Mouse (Mus musculus) stomach, embryonic 14.5 days (tissue): ENCODE measurements around the gene Ppm1a. TPM values are rescaled to one million over a fixed set of nuclear protein-coding genes. Genes with fewer than 3 reads are reported as not detected.
A peak's percentile ranks its signal among the peaks of the same experiment; 100 is the strongest.

ENCODE experiments used
- ATAC-seq: fragments of 200-750 bp; cut with Nextera tagmentation; 2 replicates; pipeline ENCODE4 v1.8.0; 2017; ENCODE audit warnings: low read depth, moderate TSS enrichment; ENCODE audit not compliant: insufficient number of reproducible peaks, insufficient read depth, low FRiP score
- H3K27ac ChIP-seq: fragments of 300-500 bp; sonication (generic); 2 replicates; pipeline ENCODE4 v1.5.1; 2014; ENCODE audit warnings: mild to moderate bottlenecking, low read length, moderate library complexity, mixed read lengths
- H3K27me3 ChIP-seq: fragments of 300-500 bp; sonication (generic); 2 replicates; pipeline ENCODE4 v1.6.1; 2014; ENCODE audit warnings: low read length, control low read depth, mixed read lengths; ENCODE audit not compliant: control insufficient read depth, insufficient read depth
- H3K36me3 ChIP-seq: fragments of 300-500 bp; sonication (generic); 2 replicates; pipeline ENCODE4 v1.6.1; 2014; ENCODE audit warnings: mild to moderate bottlenecking, control low read depth, low read length, moderate library complexity, mixed read lengths; ENCODE audit not compliant: control insufficient read depth, insufficient read depth
- H3K4me1 ChIP-seq: fragments of 300-500 bp; sonication (generic); 2 replicates; pipeline ENCODE4 v1.6.1; 2014; ENCODE audit warnings: low read length, control low read depth, mixed read lengths; ENCODE audit not compliant: control insufficient read depth, insufficient read depth
- H3K4me2 ChIP-seq: fragments of 300-500 bp; sonication (generic); replicated peaks from 2 replicates; pipeline ENCODE4 v1.6.1; 2014; ENCODE audit warnings: low read depth, low read length, control low read depth
- H3K4me3 ChIP-seq: fragments of 300-500 bp; sonication (generic); 2 replicates; pipeline ENCODE4 v1.5.1; 2014; ENCODE audit warnings: low read depth, low read length, control low read depth
- H3K9ac ChIP-seq: fragments of 300-500 bp; sonication (generic); replicated peaks from 2 replicates; pipeline ENCODE4 v1.6.1; 2014; ENCODE audit warnings: low read depth, mild to moderate bottlenecking, control low read depth, low read length, moderate library complexity, mixed read lengths
- H3K9me3 ChIP-seq: fragments of 300-500 bp; sonication (generic); 2 replicates; pipeline ENCODE4 v1.6.1; 2016; ENCODE audit warnings: low read depth, low read length, control low read depth; ENCODE audit not compliant: control insufficient read depth
- WGBS: fragments of 180-500 bp; shearing (Covaris S2); extraction: QIAGEN DNeasy Blood & Tissue Kit; methylation state at CpG from one replicate; pipeline ENCODE4 v1.1.7; 2014; 5-methylcytosine and 5-hydroxymethylcytosine counted together
- polyA plus RNA-seq: library from polyadenylated mRNA; unstranded; fragments of >200 nt; fragmentation: Nextera tagmentation; extraction: Ambion mirVana; gene quantifications from 2 replicates; pipeline ENCODE4 v1.2.1, GENCODE M21; 2014

The Ppm1a gene
- polyA plus RNA-seq, 1 experiment from 2014 or later: 52.4 TPM

DNA sequence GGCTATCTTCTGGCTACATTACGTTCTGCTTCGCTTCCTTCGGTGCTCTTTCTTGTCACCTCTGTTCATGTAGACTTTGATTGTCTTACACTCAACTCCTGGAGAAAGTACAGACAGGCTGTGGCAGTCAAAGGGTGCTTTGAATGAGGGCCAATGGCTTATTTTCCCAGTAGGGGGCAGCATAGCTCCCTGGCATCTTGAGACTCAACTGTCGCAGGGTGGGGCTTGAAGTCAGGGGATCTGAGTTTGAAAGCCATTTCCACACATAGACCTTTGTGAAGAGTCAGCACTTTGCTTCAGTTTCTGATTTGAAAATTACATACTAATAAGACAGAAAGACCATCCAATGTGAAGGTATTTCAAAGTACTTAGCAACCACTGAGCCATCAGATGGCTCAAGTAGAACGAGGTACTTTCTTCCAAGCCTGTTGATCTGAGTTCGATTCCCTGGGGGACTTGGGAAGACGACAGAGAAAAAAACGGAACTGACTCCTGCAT is 78.3 kb downstream of the Ppm1a start:
- Histone ChIP-seq H3K9ac (no peak overlapping the region), H3K4me3 (no peak overlapping the region), H3K4me1 (0 out of 2 replicates have a peak, but pooled peaks cover 5% of the 10 kb centered on the region), H3K36me3 (no peaks in the 10 kb centered on the region), H3K4me2 (no peak overlapping the region), H3K27me3 (peaks cover 4% of the 10 kb centered on the region; the same call in 1 of the 2 replicates), H3K27ac (no peak overlapping the region), H3K9me3 (no peaks in the 10 kb centered on the region)
- ATAC-seq: no peak
- 76% methylated on average over 8 of the region's 8 CpGs for WGBS

DNA sequence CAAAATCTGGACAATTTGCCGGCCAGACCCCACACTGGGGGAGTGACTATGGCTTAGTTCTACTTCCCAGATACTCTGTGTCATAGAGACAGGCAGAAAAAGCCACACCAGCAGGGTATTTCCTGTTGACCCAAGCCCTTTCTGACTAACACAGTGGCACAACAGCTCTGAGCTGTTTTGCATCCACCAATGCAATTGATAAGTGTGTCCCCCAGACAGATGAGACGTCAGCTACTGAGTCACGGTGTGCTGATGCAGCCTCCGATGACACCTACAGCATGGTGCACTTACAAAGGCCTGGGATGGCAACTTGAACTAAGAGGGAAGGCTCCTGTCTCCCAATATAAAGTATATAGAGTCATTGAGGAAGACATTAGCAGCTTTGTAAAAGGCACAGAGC is 80.0 kb downstream of the Ppm1a start:
- Histone ChIP-seq H3K9me3 (no peaks in the 10 kb centered on the region), H3K9ac (no peak overlapping the region), H3K4me3 (no peak overlapping the region), H3K27me3 (no peaks in the 10 kb centered on the region), H3K4me2 (no peak overlapping the region), H3K4me1 (no peaks in the 10 kb centered on the region), H3K27ac (no peak overlapping the region), H3K36me3 (no peaks in the 10 kb centered on the region)
- 76% methylated on average over 4 of the region's 4 CpGs for WGBS
- no peak for ATAC-seq

DNA sequence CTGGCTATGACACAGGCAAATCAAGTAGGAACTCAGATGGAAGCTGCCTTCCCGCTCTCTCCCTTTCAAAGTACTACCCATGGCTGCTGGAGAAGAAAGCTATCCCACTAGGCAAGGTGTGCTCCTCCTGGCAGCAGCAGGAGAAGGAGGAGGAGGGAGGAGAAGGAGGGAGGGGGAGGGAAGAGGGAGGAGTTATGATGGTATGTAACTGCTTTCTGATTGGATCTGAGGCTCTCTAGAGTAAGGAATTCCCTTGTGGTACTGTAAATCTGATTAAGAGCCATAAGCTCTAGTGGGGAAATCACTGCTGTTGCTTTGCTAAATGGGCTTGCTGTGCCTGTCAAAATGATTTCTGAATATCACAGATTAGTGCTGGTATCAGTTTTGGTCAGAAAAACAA is 84.2 kb downstream of the Ppm1a start:
- H3K4me1 ChIP-seq: 0 out of 2 replicates have a peak, but pooled peaks cover 4% of the 10 kb centered on the region
- no peak overlapping the region for H3K4me3 ChIP-seq
- H3K4me2 ChIP-seq: no peak overlapping the region
- no peak overlapping the region for H3K27ac ChIP-seq
- H3K9ac ChIP-seq: no peak overlapping the region
- no peaks in the 10 kb centered on the region for H3K36me3 ChIP-seq
- 83% methylated on average over 1 of the region's 1 CpGs for WGBS
- no peak for ATAC-seq
- no peaks in the 10 kb centered on the region for H3K9me3 ChIP-seq
- no peaks in the 10 kb centered on the region; the same call in 1 of the 2 replicates for H3K27me3 ChIP-seq

DNA sequence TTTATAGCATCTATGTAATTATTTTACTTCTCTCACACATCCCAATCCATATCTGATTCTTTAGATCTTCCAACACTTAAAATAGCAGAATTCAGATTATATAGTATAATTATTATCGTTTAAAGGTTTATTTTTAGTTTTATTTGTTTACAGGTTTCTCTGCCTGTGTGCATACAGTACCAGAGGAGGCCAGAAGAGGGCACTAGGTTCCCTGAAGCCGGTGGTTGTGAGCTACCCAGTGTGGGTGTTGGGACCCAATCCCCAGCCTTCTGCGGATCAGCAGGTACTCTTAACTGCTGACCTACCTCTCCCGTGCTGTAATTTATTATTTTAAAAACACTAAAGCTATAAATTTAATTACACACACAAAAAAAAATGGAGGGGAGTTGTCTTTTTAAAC is 85.9 kb downstream of the Ppm1a start:
- Histone ChIP-seq H3K4me3 (no peak overlapping the region), H3K4me2 (no peak overlapping the region), H3K9me3 (no peaks in the 10 kb centered on the region), H3K27me3 (peaks cover 4% of the 10 kb centered on the region; the same call in 1 of the 2 replicates), H3K27ac (no peak overlapping the region), H3K9ac (no peak overlapping the region), H3K36me3 (no peaks in the 10 kb centered on the region), H3K4me1 (0 out of 2 replicates have a peak, but pooled peaks cover 4% of the 10 kb centered on the region)
- ATAC-seq: no peak
- WGBS: 87% methylated on average over 4 of the region's 4 CpGs

DNA sequence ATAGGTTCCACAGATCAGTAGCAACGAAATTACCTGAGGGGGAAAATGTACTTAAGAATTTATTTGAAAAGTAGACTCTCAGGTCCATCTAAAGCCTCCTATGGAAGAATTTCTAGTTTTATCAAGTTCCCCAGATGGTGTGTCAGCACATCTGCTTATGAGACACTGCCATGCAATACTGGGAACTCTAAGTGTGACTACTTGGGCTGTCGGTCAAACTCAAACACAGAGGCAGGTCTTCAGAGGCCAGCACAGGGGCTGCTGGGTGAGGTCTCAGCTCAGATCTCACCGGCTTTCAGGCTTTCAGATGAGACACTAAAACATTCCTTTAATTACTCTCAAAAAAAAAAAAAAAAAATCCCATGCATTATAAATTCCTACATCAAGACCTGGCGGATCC is 86.3 kb downstream of the Ppm1a start:
- Histone ChIP-seq H3K27ac (no peak overlapping the region), H3K36me3 (no peaks in the 10 kb centered on the region), H3K4me3 (no peak overlapping the region), H3K4me2 (peak overlapping the region; percentile 28; the same call in 1 of the 2 replicates), H3K9ac (no peak overlapping the region), H3K4me1 (0 out of 2 replicates have a peak, but pooled peaks cover 4% of the 10 kb centered on the region), H3K9me3 (no peaks in the 10 kb centered on the region), H3K27me3 (peaks cover 4% of the 10 kb centered on the region; the same call in 1 of the 2 replicates)
- no peak for ATAC-seq
- 74% methylated on average over 4 of the region's 4 CpGs for WGBS

DNA sequence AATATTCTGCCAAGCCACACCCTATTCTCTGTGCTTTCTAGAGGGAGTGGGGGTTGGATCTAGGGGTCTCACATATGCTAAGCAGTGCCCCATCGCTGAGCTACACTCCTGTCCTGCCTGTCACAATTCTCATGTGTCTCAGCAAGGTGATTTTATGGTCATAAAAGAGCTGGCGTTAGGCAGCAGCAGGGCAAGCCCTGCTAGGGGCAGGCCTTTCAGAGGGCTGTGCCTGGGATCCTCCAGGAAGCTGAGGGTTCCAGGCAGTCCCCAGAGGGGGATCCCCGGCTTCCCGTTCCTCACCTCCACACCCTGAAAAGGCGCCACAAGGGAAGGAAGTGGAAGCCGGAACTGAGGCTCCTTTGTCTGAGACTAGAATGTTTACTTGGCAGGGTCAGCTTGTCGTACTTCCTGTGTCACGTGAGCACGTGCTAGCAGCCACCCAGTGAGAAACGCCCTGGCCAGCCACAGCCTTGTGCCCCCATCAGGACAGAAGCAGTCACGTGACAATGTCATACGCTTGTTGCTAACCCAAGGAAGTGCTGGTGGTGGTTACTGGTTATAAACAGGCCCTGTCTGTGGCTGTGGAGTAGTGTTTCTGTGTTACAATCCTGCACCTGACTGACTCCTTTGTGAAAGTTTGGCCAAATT is 86.8 kb downstream of the Ppm1a start:
- WGBS: 20% methylated on average over 12 of the region's 12 CpGs
- H3K27me3 ChIP-seq: peaks cover 4% of the 10 kb centered on the region; the same call in 1 of the 2 replicates
- H3K9me3 ChIP-seq: no peaks in the 10 kb centered on the region
- 0 out of 2 replicates have a peak, but pooled peaks cover 4% of the 10 kb centered on the region for H3K4me1 ChIP-seq
- H3K4me3 ChIP-seq: no peak overlapping the region
- H3K9ac ChIP-seq: no peak overlapping the region
- peak; percentile 83 for ATAC-seq
- H3K36me3 ChIP-seq: no peaks in the 10 kb centered on the region
- H3K27ac ChIP-seq: no peak overlapping the region
- H3K4me2 ChIP-seq: peak overlapping the region; percentile 28; the same call in 1 of the 2 replicates

DNA sequence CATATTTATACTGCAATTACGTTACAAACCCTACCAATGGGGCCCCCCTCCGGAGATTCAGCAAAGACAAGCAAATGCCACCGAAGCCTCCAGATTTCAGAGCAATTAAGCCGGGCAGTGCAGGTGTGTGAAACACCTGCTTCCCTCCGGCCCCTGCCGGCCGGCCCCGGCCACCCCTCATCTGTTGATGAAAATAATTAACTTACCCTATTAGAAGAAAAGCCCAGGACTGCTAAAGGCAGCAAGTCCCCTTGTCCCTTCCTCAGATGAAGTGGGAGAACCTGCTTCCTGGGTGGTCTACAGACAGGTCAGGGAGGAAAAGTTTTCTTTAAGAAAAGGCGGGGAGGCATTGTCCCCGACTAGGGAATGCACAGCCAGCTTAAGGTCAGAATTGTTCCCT is 88.7 kb downstream of the Ppm1a start:
- ATAC-seq: no peak

DNA sequence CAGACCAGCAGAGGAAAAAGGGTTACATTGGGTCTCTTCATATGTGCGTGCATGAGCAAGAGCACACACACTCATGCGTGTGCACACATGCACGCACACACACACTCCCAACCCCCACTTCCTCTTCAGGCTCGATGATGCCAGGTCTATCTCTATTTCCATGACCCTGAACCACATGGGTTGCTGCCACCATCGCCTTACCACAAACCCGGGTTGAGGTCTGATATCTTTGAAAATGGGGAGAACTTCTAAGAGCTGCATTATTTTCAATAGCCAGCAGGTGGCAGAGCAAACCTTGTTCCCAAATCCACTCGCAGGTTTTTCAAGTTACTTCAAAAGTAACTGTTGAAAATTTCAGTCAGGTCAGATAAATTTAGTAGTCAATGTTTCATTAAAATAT is 90.5 kb downstream of the Ppm1a start:
- no peak overlapping the region for H3K4me3 ChIP-seq
- H3K4me1 ChIP-seq: 0 out of 2 replicates have a peak, but pooled peaks cover 4% of the 10 kb centered on the region
- H3K9ac ChIP-seq: no peak overlapping the region
- no peak for ATAC-seq
- no peak overlapping the region for H3K4me2 ChIP-seq
- peaks cover 4% of the 10 kb centered on the region; the same call in 1 of the 2 replicates for H3K27me3 ChIP-seq
- H3K9me3 ChIP-seq: no peaks in the 10 kb centered on the region
- WGBS: 24% methylated on average over 7 of the region's 7 CpGs
- H3K36me3 ChIP-seq: no peaks in the 10 kb centered on the region
- no peak overlapping the region for H3K27ac ChIP-seq

More for the DNA sequence above, 88.7 kb downstream of the Ppm1a start:
- H3K9ac ChIP-seq: no peak overlapping the region
- 25% methylated on average over 10 of the region's 10 CpGs for WGBS
- no peaks in the 10 kb centered on the region for H3K36me3 ChIP-seq
- 0 out of 2 replicates have a peak, but pooled peaks cover 4% of the 10 kb centered on the region for H3K4me1 ChIP-seq
- H3K27ac ChIP-seq: no peak overlapping the region
- H3K9me3 ChIP-seq: no peaks in the 10 kb centered on the region
- H3K4me3 ChIP-seq: no peak overlapping the region
- H3K27me3 ChIP-seq: peaks cover 4% of the 10 kb centered on the region; the same call in 1 of the 2 replicates
- H3K4me2 ChIP-seq: no peak overlapping the region
